Mouse (Mus musculus) thymus, adult 2 months (tissue): Measurements from ENCODE around the gene C2cd4a. TPM values are rescaled to one million over a fixed set of nuclear protein-coding genes. Genes with fewer than 3 reads are reported as not detected.

Source experiments
- DNase-seq: peaks from one replicate; pipeline ENCODE4 v3.0.0; 2021
- H3K27ac ChIP-seq: fragments of 200-500 bp; 2 replicates; pipeline ENCODE4 v1.5.1; 2012; ENCODE audit warnings: low read length, control low read depth; ENCODE audit not compliant: control insufficient read depth, insufficient read depth
- H3K27me3 ChIP-seq: fragments of 200-500 bp; 2 replicates; pipeline ENCODE4 v1.6.1; 2012; ENCODE audit warnings: mild to moderate bottlenecking, low read length, moderate library complexity, mixed read lengths; ENCODE audit not compliant: control insufficient read depth, insufficient read depth
- H3K36me3 ChIP-seq: fragments of 200-500 bp; 2 replicates; pipeline ENCODE4 v1.6.1; 2012; ENCODE audit warnings: mild to moderate bottlenecking, low read length, moderate library complexity; ENCODE audit not compliant: control insufficient read depth, insufficient read depth
- H3K4me1 ChIP-seq: fragments of 200-500 bp; replicated peaks from 2 replicates; pipeline ENCODE4 v1.6.1; 2012; ENCODE audit warnings: low read length; ENCODE audit not compliant: control insufficient read depth, insufficient read depth
- H3K4me3 ChIP-seq: fragments of 200-500 bp; 2 replicates; pipeline ENCODE4 v1.5.1; 2012; ENCODE audit warnings: mild to moderate bottlenecking, low read length, control low read depth, moderate library complexity; ENCODE audit not compliant: control insufficient read depth, insufficient read depth
- CTCF ChIP-seq: fragments of 200-500 bp; IDR thresholded peaks from 2 replicates; pipeline ENCODE4 v1.5.1; 2012; ENCODE audit warnings: mild to moderate bottlenecking, control low read depth, low read length, moderate library complexity, borderline replicate concordance; ENCODE audit not compliant: control insufficient read depth, poor library complexity, insufficient read depth; ENCODE audit errors: extremely low read depth
- POLR2A ChIP-seq: fragments of 200-500 bp; IDR thresholded peaks from 2 replicates; pipeline ENCODE4 v1.6.1; 2012; ENCODE audit warnings: mild to moderate bottlenecking, low read length, control low read depth, moderate library complexity; ENCODE audit not compliant: control insufficient read depth, poor library complexity, insufficient read depth; ENCODE audit errors: extremely low read depth
- WGBS: fragments of 180-500 bp; shearing (Covaris S2); methylation state at CpG from one replicate; pipeline ENCODE4 v1.1.7; 2018; 5-methylcytosine and 5-hydroxymethylcytosine counted together
- polyA plus RNA-seq: library from polyadenylated mRNA; depleted of rRNA; stranded (reverse); fragments of >200 nt; gene quantifications from 2 replicates; pipeline ENCODE4 v1.2.3, GENCODE M21; 2012

The C2cd4a gene
- polyA plus RNA-seq, 1 experiment, result 0.46 TPM

GRCm38 (mm10) chr9:67847606-67848005 lies 15.5 kb upstream of the C2cd4a start:
- no peak for DNase-seq
- Histone ChIP-seq H3K27ac (no peak overlapping the region), H3K4me3 (no peak overlapping the region), H3K36me3 (no peaks in the 10 kb centered on the region), H3K4me1 (peaks cover 18% of the 10 kb centered on the region), H3K27me3 (no peaks in the 10 kb centered on the region)
- no peak for TF ChIP-seq POLR2A
- no peak for TF ChIP-seq CTCF
- 95% methylated on average over 3 of the region's 3 CpGs for WGBS

- 90% methylated on average over 2 of the region's 2 CpGs for WGBS
- H3K27ac ChIP-seq, result peak overlapping the region; percentile 92
- H3K27me3 ChIP-seq, result no peaks in the 10 kb centered on the region
- no peak for DNase-seq
- no peak overlapping the region for H3K4me3 ChIP-seq
- H3K36me3 ChIP-seq, result no peaks in the 10 kb centered on the region
- peaks cover 18% of the 10 kb centered on the region for H3K4me1 ChIP-seq
- TF ChIP-seq CTCF (no peak), POLR2A (no peak)
Observed at GRCm38 (mm10) chr9:67846089-67846488, 14.0 kb upstream of the C2cd4a start.

GRCm38 (mm10) chr9:67845648-67846047 lies 13.5 kb upstream of the C2cd4a start:
- H3K27me3 ChIP-seq, result no peaks in the 10 kb centered on the region
- DNase-seq, result peak; percentile 62
- 1% methylated on average over 5 of the region's 5 CpGs for WGBS
- peak overlapping the region; percentile 18 for H3K4me3 ChIP-seq
- H3K36me3 ChIP-seq, result no peaks in the 10 kb centered on the region
- H3K27ac ChIP-seq, result peak overlapping the region; percentile 92
- TF ChIP-seq POLR2A, result no peak
- TF ChIP-seq CTCF, result no peak
- H3K4me1 ChIP-seq, result peaks cover 18% of the 10 kb centered on the region

- H3K4me1 ChIP-seq, result peaks cover 18% of the 10 kb centered on the region
- peak overlapping the region; percentile 90 for H3K27ac ChIP-seq
- DNase-seq, result no peak
- 81% methylated on average over 4 of the region's 4 CpGs for WGBS
- H3K27me3 ChIP-seq, result no peaks in the 10 kb centered on the region
- no peak overlapping the region for H3K4me3 ChIP-seq
- H3K36me3 ChIP-seq, result no peaks in the 10 kb centered on the region
- no peak for TF ChIP-seq CTCF
- TF ChIP-seq POLR2A, result no peak
Observed at GRCm38 (mm10) chr9:67845012-67845411, 12.9 kb upstream of the C2cd4a start.

GRCm38 (mm10) chr9:67842797-67843196 lies 10.7 kb upstream of the C2cd4a start:
- WGBS, result 72% methylated on average over 5 of the region's 5 CpGs
- Histone ChIP-seq H3K27ac (no peak overlapping the region), H3K36me3 (no peaks in the 10 kb centered on the region), H3K27me3 (no peaks in the 10 kb centered on the region), H3K4me1 (peaks cover 15% of the 10 kb centered on the region), H3K4me3 (no peak overlapping the region)
- DNase-seq, result no peak
- TF ChIP-seq CTCF (no peak), POLR2A (no peak)

GRCm38 (mm10) chr9:67839981-67840859 lies 8.1 kb upstream of the C2cd4a start, which contains the start of gene Vps13c:
TSS of gene Vps13c (plus strand) at chr9:67840396.
- WGBS, result under 1% methylated on average over 52 of the region's 53 CpGs
- H3K27ac ChIP-seq, result no peak within 1 kb of the TSS
- peaks cover 7% of the 10 kb centered on the region for H3K4me1 ChIP-seq
- no peaks in the 10 kb centered on the region for H3K36me3 ChIP-seq
- 0 out of 2 replicates have a peak, but pooled peaks have one; percentile 57 for TF ChIP-seq CTCF
- peak; percentile 86 for TF ChIP-seq POLR2A
- DNase-seq, result peak; percentile 80
- H3K27me3 ChIP-seq, result no peaks in the 10 kb centered on the region
- peak within 1 kb of the TSS; percentile 95 for H3K4me3 ChIP-seq

- 83% methylated on average over 2 of the region's 2 CpGs for WGBS
- no peak for DNase-seq
- Histone ChIP-seq H3K4me3 (no peak overlapping the region), H3K4me1 (no peaks in the 10 kb centered on the region), H3K36me3 (no peaks in the 10 kb centered on the region), H3K27me3 (no peaks in the 10 kb centered on the region), H3K27ac (no peak overlapping the region)
- TF ChIP-seq CTCF (no peak), POLR2A (no peak)
Observed at GRCm38 (mm10) chr9:67837311-67837710, 5.2 kb upstream of the C2cd4a start.
